Mouse (Mus musculus): ENCODE data around the gene Cmya5. TPM values are rescaled to one million over a fixed set of nuclear protein-coding genes. Genes with fewer than 3 reads are reported as not detected.

Gene Cmya5
- polyA plus RNA-seq, 1 experiment from 2014 or later, result 5.0 TPM

Other genes starting within 250 kb of the Cmya5 start
- gene Tent2, start 47.7 kb upstream of the Cmya5 start, polyA plus RNA-seq (2014; fragmentation: Nextera tagmentation; extraction: Ambion mirVana), result 56.3 and 59.3 TPM in 2 replicates
- gene Homer1, start 154.9 kb upstream of the Cmya5 start, polyA plus RNA-seq (2014; fragmentation: Nextera tagmentation; extraction: Ambion mirVana), result 17.3 and 17.8 TPM in 2 replicates